ENCODE assay signal across 13 mouse cellular contexts in genomic region chr2:157314310-157314709, GRCm38 (mm10). TPM values are rescaled to one million over a fixed set of nuclear protein-coding genes. Genes with fewer than 3 reads are reported as not detected.
DNase-seq lines count a peak whose midpoint lies in the region; ATAC-seq and TF ChIP-seq lines count a peak whose summit lies in the region.
"Had no signal": no experiment of that assay in that cellular context is flagged by ENCODE, and none has a peak within 500 bp of the region (broad histone marks: within the 10 kb centered on the region; RNA-seq: fewer than 3 reads in every experiment).

No protein-coding gene starts in this region.

- TF ChIP-seq CTCF in kidney, adult 2 months (conservative IDR thresholded peaks at IDR 0.05; ENCODE audit: insufficient read depth, insufficient read length, low read depth, low read length) = no peak

- no peaks in the 10 kb centered on the region for H3K4me1 ChIP-seq in kidney, adult 2 months (ENCODE audit: control insufficient read depth, insufficient read depth, low read length)
- peaks cover 9% of the 10 kb centered on the region for H3K4me1 ChIP-seq in forebrain, embryonic 14.5 days (ENCODE audit: control insufficient read depth, insufficient read depth, low read length)

- no peak overlapping the region for H3K9ac ChIP-seq in forebrain, embryonic 14.5 days (ENCODE audit: low read length)
- H3K9ac ChIP-seq: embryonic facial prominence, embryonic 12.5 days; heart, embryonic 15.5 days; limb, embryonic 13.5 days; lung, embryonic 15.5 days had no signal

- H3K27ac ChIP-seq in kidney, adult 2 months (ENCODE audit: insufficient read depth, low read depth, low read length) = no peak overlapping the region
- H3K27ac ChIP-seq in forebrain, embryonic 14.5 days (ENCODE audit: low read depth, low read length) = 0 out of 2 replicates have a peak overlapping the region, but pooled peaks have one; percentile 40
- H3K27ac ChIP-seq: embryonic facial prominence, embryonic 12.5 days; heart, embryonic 15.5 days; limb, embryonic 13.5 days; lung, embryonic 15.5 days had no signal

- 52% methylated on average over 7 of the region's 7 CpGs for WGBS in kidney, adult 2 months
- WGBS in forebrain, embryonic 14.5 days = 33% methylated on average over 7 of the region's 7 CpGs

- no peak for ATAC-seq in forebrain, embryonic 14.5 days

- peak; percentile 41 for DNase-seq in kidney, adult 2 months
- no peak for DNase-seq in kidney, postnatal 14 days
- DNase-seq in cerebellum, adult 8-10 months = peak; percentile 13
- no peak for DNase-seq in forebrain, embryonic 14.5 days (ENCODE audit: low spot score)
- peak; percentile 29 to 38 for DNase-seq in kidney, postnatal 4 days
- DNase-seq in thymus, postnatal 0 days (ENCODE audit: low spot score) = no peak
- no peak for DNase-seq in lung, postnatal 14 days
- no peak for DNase-seq in adrenal gland, adult (ENCODE audit: inconsistent age in 2 of 2, low spot score in 1 of 2)
- DNase-seq: right cerebral cortex, postnatal 14 days had no signal

- H3K4me2 ChIP-seq in forebrain, embryonic 14.5 days (ENCODE audit: low read length) = no peak overlapping the region
- H3K4me2 ChIP-seq: embryonic facial prominence, embryonic 12.5 days; heart, embryonic 15.5 days; limb, embryonic 13.5 days; lung, embryonic 15.5 days had no signal

- H3K36me3 ChIP-seq in kidney, adult 2 months (ENCODE audit: control insufficient read depth, insufficient read depth, low read length) = peaks cover 1% of the 10 kb centered on the region; the same call in 1 of the 2 replicates
- peaks cover 91% of the 10 kb centered on the region for H3K36me3 ChIP-seq in forebrain, embryonic 14.5 days (ENCODE audit: control insufficient read depth, insufficient read depth, low read length)

- no peak for TF ChIP-seq POLR2A in kidney, adult 2 months (IDR thresholded peaks at IDR 0.05; ENCODE audit: low read depth, low read length)

- H3K9me3 ChIP-seq in forebrain, embryonic 14.5 days (replicated peaks; ENCODE audit: control insufficient read depth, low read length) = no peaks in the 10 kb centered on the region
- H3K9me3 ChIP-seq: embryonic facial prominence, embryonic 12.5 days; heart, embryonic 15.5 days; limb, embryonic 13.5 days; lung, embryonic 15.5 days had no signal

- H3K27me3 ChIP-seq in kidney, adult 2 months (replicated peaks; ENCODE audit: control insufficient read depth, insufficient read depth, low read length) = no peaks in the 10 kb centered on the region
- no peaks in the 10 kb centered on the region for H3K27me3 ChIP-seq in forebrain, embryonic 14.5 days (replicated peaks; ENCODE audit: control insufficient read depth, insufficient read depth, low read length)
- H3K27me3 ChIP-seq: embryonic facial prominence, embryonic 12.5 days; heart, embryonic 15.5 days; limb, embryonic 13.5 days; lung, embryonic 15.5 days had no signal

- no peak overlapping the region for H3K4me3 ChIP-seq in kidney, adult 2 months (ENCODE audit: insufficient read depth, low read depth, low read length)
- H3K4me3 ChIP-seq in forebrain, embryonic 14.5 days (ENCODE audit: low read depth, low read length) = no peak overlapping the region
- H3K4me3 ChIP-seq: embryonic facial prominence, embryonic 12.5 days; heart, embryonic 15.5 days; limb, embryonic 13.5 days; lung, embryonic 15.5 days had no signal

RNA-seq across cellular contexts. Expression of gene Ghrh, which starts 33.0 kb away (rescaled TPM):
- not detected in 2 replicates for polyA plus RNA-seq in kidney, adult 2 months (2012; rRNA removed)
- 1.1 and 2.5 TPM in 2 replicates for polyA plus RNA-seq in forebrain, embryonic 14.5 days (2014; fragmentation: Nextera tagmentation; extraction: Ambion mirVana)
- 0.72 TPM in 1 of 2 replicates, not detected in the other for polyA plus RNA-seq in thymus, postnatal 0 days (2015; fragmentation: Nextera tagmentation; extraction: Ambion mirVana)
- polyA plus RNA-seq: heart, embryonic 15.5 days; limb, embryonic 13.5 days; lung, embryonic 15.5 days had no signal

RNA-seq across cellular contexts. Expression of gene Mroh8, which starts 35.0 kb away (rescaled TPM):
- polyA plus RNA-seq in kidney, adult 2 months (2012; rRNA removed) = 0.12 and 0.13 TPM in 2 replicates
- polyA plus RNA-seq in forebrain, embryonic 14.5 days (2014; fragmentation: Nextera tagmentation; extraction: Ambion mirVana) = 0.13 and 0.37 TPM in 2 replicates
- 0.36 and 0.49 TPM in 2 replicates for polyA plus RNA-seq in thymus, postnatal 0 days (2015; fragmentation: Nextera tagmentation; extraction: Ambion mirVana)

RNA-seq across cellular contexts. Expression of gene Rpn2, which starts 35.5 kb away (rescaled TPM):
- 171 and 196 TPM in 2 replicates for polyA plus RNA-seq in kidney, adult 2 months (2012; rRNA removed)
- polyA plus RNA-seq in forebrain, embryonic 14.5 days (2014; fragmentation: Nextera tagmentation; extraction: Ambion mirVana) = 163 and 183 TPM in 2 replicates
- 160 and 169 TPM in 2 replicates for polyA plus RNA-seq in thymus, postnatal 0 days (2015; fragmentation: Nextera tagmentation; extraction: Ambion mirVana)

RNA-seq across cellular contexts. Expression of gene Manbal, which starts 53.1 kb away (rescaled TPM):
- 70.0 and 75.9 TPM in 2 replicates for polyA plus RNA-seq in kidney, adult 2 months (2012; rRNA removed)
- 72.7 and 78.5 TPM in 2 replicates for polyA plus RNA-seq in forebrain, embryonic 14.5 days (2014; fragmentation: Nextera tagmentation; extraction: Ambion mirVana)
- 63.8 and 73.4 TPM in 2 replicates for polyA plus RNA-seq in thymus, postnatal 0 days (2015; fragmentation: Nextera tagmentation; extraction: Ambion mirVana)

Comparison
In these comparisons a context has a peak if more than half of its experiments do, and no peak if none do; other contexts are left out.
1. DNase-seq: peak in kidney, adult 2 months (single experiment), cerebellum, adult 8-10 months (single experiment) and kidney, postnatal 4 days (2 of 2); none in kidney, postnatal 14 days (single experiment), forebrain, embryonic 14.5 days (single experiment), thymus, postnatal 0 days (single experiment), lung, postnatal 14 days (single experiment) and adrenal gland, adult (0 of 2).